Mouse (Mus musculus) neural tube, embryonic 12.5 days (tissue): Measurements from ENCODE around the gene Ascl1. TPM values are rescaled to one million over a fixed set of nuclear protein-coding genes. Genes with fewer than 3 reads are reported as not detected.

ENCODE experiments used
- polyA plus RNA-seq: library from polyadenylated mRNA; unstranded; fragments of >200 nt; fragmentation: Nextera tagmentation; extraction: Ambion mirVana; gene quantifications from 2 replicates; pipeline ENCODE4 v1.2.1, GENCODE M21; 2016

Ascl1 gene
- polyA plus RNA-seq, 1 experiment from 2014 or later, result 66.1 TPM

Other genes starting within 250 kb of the Ascl1 start
- gene Pah, start 28.1 kb upstream of the Ascl1 start, polyA plus RNA-seq, result 0.11 TPM in 1 of 2 replicates, not detected in the other